Mouse (Mus musculus): ENCODE data around the gene Nup210l.
"Not testable (repeated sequence)": the region's sequence is repeated elsewhere in the genome, so short reads cannot be mapped to it uniquely, and the experiment has no call there.

The Nup210l gene

DNA sequence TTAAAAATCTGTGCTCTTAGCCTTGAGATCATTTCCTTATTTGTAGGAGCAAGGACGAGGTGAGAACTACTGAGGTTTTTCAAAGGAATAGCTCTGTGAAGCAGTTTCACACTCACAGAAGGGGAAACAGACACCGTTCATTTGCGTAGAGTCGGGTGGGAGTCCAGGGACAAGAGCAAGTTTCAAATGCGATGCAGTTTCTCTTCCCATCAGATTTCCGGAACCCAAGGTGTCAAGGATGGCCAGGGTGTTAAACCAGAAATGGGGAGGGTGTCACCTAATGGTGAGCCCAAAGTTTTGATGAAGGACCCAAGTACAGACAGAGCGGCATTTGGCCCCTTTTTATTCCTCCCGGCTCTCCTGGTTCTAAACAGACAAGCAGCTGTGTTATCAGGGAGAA is 127.1 kb downstream of the Nup210l start:
- no peak for DNase-seq

GRCm38 (mm10) chr3:90231507-90232333 is 127.8 kb downstream of the Nup210l start, which contains the start of gene Jtb:
TSS of gene Jtb (plus strand) at chr3:90231597.
- DNase-seq: peak; percentile 93 to 96

DNA sequence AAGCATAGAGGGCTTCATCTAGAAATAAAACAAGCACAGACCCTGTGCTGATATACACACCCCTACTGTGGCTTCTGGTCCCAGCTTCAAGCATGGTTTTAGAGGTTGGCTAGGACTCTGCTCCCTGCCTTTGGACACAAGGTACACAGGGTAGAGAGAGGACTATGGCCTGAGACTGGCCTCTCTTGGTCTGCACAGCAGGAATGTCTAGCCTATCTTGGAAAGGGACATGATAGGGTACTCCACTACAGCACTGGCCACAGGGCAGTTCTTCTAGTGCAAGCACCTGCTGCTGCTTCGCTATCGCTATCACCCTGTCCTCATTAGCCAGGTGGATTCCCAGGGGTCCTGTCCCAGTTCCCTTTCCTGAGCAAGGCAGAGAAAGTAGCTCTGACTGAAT is 137.3 kb downstream of the Nup210l start:
- no peak for DNase-seq

DNA sequence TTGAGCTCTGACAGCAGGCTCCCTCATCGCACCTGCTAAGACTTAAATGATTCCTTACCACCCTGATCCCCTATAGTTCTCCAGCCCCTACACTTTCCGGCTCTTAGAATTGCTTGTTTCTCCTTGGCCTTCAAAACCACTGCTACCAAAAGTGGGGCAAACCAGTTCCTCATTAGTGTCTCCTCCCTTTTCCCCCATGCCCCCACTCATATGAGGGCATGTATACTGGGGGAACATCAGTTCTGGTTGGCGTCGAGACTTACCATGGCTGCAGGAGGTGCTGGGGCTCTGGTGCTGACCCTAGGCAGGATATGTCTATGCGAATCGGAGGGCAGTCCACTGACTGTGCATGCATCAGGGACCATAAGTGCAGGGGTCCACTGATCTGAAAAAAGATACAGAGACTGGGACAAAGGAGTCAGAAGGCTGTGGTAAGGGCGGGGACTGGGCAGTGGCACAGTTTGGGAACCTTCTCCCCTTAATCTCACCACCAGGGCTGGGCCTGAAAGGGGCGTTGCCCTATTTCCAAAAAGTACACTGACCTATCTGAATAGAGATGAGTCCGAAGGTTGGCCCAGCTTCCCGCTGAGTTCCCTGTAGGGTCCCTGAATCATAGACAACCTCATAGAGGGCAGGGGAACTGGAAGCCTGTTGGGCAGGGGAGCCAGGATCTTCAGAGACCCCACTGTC is 137.9 kb downstream of the Nup210l start:
- no peak for DNase-seq

DNA sequence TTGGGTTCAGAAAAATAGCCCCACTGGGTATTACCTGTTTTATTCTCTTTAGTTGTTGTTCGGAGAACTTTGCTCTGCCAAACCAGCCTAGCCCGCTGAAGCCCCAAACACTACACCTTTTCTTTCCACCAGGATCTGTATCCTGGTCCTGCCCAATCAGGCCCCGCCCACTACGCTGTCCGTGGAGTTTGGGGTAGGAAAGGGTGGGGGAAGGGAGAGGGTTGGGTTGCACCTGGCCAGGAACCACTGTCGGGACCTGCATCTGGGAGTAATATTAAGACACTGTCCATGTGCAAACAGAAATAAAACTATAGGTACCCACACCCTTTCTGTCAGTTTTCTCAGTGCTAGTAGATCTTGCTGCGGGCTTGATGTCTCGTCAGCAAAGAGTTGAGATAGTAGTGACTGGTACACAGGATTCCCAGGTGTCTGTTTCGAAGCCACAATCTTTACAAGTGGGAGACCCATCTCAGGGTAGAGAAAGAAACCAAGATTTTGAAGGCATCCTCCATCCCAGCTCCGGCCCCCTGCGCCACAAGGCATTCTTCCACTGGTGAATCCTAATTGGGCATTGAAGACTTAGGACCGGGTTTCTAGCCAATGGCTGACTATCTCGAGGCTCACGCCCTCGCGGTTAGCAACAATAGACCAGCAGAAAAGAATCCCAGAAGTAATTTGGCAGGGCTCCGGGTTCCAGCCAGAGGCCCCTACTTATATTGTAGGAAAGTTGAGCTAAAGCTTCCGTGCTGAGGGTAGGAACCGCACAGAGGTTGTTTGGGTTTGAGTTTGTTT is 139.2 kb downstream of the Nup210l start, which contains the start of gene Creb3l4:
Gene Creb3l4, minus strand, starts transcription at position 529 of the 792 bp plus-strand sequence.
- DNase-seq: peak; percentile 57 to 69

DNA sequence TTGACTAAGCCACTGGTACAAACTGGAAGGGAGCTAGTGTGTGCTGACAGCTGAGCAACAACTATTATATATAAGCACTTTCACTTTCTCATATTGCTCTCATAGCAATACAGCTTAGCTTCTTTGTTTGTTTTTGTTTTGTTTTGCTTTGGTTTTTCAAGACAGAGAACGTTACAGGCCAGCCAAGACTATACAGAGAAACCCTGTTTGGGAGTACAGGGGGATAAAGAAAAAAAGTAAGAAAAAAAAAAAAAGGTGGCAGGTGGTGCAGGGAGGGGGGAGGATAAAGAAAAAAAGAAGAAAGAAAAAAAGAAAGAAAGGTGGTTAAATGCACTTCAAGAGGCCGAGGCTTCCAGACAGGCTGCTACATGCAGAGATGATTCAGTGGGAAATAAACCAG is 141.5 kb downstream of the Nup210l start:
- DNase-seq: no peak

DNA sequence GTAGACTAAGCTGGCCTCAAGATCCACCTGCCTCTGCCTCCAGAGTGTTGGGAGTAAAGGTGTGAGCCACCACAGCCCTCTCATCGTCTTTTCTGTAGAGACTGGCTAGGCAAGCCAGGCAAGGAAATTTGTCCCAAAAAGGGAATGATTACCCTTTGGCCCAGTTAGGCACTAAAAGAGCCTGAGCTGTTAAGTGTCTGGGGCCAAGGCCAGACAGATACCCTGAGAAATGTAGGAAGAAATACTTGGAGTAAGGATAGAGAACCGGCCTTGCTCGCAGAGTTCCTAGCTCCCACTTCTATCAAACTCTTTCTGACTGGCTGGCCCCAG is 143.7 kb downstream of the Nup210l start:
- DNase-seq: no peak

DNA sequence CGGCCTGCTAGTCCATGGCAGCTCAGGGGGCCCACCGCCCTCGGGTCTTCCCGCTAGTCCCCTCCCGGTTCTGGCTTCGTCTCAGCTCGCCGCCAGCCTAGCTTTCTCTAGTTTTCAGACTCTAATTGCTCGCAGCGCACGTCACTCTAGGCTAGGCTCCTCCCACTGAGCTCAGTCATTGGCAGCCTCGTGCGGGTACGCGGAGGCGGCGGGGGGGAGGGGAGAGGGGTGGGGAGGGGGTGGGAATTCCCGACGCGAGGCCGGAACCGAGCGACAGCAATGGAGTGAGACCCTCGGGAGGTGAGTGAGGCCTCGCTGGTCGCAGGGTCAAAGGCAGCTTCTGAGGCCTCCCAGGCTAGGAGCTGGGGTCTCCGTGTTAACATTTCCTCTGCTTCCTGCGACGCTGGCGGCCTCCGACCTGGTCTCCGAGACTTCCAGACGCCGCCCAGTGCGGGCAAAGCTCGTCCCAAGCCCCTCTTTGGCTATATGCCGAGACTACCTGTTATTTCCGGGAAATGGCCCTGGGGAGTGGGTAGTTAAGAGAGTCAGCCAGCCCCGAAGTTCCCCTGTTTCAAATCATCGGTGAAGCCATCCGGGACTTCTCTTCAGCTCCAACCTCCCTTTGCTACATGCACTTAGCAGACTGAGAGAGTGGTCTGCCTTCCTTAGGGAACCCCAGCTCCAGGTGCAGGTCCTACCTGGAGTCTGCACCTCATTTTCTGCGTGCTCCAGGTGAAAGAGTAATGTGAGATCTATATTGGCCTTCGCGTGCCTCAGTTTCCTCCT is 144.2 kb downstream of the Nup210l start, which contains the start of gene Slc39a1:
Gene Slc39a1, plus strand, starts transcription at position 213 of the 786 bp plus-strand sequence.
- peak; percentile 94 to 96 for DNase-seq

- peak; percentile 55 to 62 for DNase-seq
Measured at GRCm38 (mm10) chr3:90248746-90249100, 144.8 kb downstream of the Nup210l start.

- DNase-seq: no peak
Measured at GRCm38 (mm10) chr3:90250791-90251190, 146.9 kb downstream of the Nup210l start.

DNA sequence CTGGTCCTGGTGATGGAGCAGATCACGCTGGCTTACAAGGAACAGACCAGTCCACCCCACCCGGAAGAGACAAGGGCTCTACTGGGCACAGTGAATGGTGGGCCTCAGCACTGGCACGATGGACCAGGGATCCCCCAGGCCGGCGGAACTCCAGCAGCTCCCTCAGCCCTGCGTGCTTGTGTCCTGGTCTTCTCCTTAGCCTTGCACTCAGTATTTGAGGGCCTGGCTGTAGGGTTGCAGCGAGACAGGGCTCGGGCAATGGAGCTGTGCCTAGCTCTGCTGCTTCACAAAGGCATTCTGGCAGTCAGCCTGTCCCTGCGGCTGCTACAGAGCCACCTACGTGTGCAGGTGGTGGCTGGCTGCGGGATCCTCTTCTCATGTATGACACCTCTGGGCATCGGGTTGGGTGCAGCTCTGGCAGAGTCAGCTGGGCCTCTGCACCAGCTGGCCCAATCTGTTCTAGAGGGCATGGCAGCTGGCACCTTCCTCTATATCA is 147.8 kb downstream of the Nup210l start:
- DNase-seq: not testable (repeated sequence)

DNA sequence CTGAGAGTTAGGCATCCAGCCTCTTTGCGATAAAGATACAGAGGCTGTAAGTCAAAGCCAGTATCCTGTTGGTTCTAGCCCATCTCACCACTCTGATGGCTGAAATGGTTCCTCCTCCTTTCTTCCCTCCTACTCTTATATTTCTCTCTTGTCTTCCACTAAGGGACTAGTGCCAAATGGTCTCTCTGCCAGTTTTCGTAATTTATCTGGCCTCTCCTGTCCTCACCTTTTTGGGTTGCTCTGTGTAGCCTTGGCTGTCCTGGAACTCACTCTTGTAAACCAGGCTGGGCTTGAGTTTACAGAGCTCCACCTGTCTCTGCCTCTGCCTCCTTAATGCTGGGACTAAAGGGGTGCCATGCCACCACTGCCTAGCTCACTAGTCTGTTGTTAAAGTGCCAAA is 148.7 kb downstream of the Nup210l start:
- not testable (repeated sequence) for DNase-seq

DNA sequence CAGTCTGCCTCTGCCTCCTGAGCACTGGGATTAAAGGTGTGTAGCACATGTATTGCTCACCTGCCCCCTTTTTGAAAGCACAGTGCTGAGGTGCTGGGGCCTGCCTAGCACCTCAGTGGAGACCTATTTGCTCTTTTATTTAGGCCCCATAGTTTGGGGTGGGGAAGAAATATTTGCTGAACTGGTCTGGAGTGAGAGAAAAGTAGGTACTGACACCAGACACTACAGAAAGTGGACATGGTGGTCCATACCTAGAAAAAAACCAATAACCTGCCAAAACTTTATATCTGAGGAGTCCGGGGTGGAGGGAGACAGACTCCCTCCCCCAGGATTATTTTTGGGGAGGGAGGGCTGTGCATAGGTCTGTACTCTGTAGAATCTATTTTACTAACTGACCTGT is 149.2 kb downstream of the Nup210l start:
- not testable (repeated sequence) for DNase-seq

DNA sequence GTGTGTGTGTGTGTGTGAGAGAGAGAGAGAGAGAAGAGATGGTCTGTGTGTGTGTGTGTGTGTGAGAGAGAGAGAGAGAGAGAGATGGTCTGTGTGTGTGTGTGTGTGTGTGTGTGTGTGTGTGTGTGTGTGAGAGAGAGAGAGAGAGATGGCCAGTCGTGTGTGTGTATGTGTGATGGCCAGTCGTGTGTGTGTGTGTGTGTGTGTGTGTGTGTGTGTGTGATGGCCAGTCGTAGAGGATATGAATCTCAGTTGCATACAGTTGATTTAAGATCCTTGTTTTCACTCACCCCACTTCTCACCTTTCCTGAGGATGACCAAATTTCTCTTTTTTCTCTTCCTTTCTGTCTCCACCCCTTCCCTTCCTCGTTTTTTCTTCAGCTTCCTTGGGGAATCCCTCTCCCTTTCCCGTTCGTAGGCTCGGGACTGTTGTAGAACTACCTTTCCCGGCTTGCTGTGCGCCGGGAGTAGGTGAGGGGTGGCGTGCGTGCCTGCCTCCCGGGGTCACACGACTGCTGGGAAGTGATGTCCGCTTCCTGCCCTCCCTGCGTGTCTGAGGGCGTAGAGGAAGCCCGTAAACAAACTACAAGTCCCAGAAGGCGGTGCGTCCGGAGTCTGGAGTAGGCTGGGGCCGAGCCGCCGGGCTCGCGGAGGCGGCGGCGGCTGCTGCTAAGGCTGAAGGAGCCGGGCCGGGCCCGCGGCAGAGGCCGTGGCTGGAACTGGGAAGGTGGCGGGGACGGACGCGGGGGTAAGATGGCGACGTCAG is 149.9 kb downstream of the Nup210l start, which contains the start of gene Crtc2:
Gene Crtc2, plus strand, starts transcription at position 511 of the 766 bp plus-strand sequence.
- DNase-seq: peak; percentile 96 to 98

DNA sequence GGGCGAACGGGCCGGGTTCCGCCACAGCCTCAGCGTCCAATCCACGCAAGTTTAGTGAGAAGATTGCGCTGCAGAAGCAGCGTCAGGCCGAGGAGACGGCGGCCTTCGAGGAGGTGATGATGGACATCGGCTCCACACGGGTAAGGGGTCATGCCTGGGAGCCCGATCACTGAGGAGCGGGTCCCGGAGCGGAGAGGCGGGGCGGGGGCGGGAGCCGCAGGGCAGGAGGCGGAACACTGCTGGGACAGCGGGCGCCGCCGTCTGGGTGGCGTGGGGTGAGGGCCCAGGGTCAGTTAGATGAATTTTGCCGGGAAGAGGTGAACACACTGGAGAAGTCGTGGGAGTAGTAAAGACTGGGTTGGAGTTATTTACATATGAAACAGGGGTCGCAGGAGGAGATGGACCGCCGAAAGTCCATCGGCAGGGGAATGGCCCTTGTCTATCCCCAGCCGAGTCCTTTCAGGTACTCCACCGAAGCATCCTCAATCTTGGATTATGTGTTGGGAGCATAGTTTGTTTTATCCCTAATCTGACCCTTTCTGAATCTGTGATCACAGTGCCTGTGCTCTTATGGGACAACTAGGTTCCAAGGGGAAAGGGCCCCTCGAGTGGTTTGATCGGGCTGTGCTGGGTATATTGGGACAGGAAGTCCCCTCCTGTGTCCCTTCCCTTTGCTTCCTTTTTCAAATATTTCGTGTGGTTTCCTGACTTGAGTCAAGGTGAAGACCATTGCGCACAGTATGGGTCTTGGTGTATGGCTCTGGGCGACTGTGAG is 150.7 kb downstream of the Nup210l start:
- DNase-seq: no peak

DNA sequence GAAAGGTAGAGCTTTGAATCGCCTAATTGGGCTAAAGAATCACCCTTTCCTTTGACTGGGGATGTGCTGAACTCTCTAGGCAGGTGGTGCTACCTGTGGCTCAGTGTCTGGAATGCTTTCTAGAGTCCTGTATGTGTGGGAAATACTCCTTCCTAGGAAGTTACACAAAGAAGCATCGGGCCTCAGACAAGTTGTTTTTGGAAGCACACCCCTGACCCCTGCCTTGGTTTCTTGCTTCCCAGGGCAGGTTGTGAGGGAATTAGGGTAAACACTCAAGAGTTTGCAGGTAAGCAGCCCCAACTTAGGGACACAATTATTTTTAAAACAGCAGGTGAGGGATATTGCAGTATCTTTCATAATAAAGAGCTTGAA is 151.2 kb downstream of the Nup210l start:
- DNase-seq: no peak

DNA sequence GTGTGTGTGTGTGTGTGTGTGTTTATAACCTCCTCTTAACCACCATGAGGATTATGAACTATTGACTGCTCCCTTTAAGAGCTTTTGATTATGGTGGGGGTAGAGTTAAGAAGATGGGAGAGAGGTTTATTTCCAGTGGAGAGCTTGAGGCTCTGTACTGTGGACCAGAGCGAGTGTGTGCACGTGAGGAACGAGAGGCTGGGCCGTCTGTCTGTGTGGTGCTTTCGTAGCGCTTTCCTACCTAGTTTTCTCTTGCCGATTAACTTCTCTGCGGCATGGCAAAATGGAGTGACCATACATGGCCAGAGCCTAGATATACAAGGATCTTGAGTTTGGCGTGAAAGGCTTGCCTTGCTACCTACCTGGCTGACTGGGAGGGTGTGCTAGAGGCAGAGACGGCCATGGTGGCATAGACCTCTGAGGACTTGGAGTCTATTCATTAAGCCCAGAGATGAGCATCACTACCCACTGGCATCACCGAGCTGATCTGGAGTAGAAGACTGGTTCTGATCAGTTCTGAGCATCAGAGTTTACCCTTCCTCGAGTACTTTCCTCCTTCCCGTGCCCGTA is 151.9 kb downstream of the Nup210l start:
- no peak for DNase-seq

- DNase-seq: no peak
Measured at GRCm38 (mm10) chr3:90256731-90257530, 153.0 kb downstream of the Nup210l start.

- DNase-seq: no peak
Measured at GRCm38 (mm10) chr3:90258521-90258920, 154.6 kb downstream of the Nup210l start.
